Mouse (Mus musculus) hindbrain, postnatal 0 days (tissue): Measurements from ENCODE around the gene Neurod6. TPM values are rescaled to one million over a fixed set of nuclear protein-coding genes. Genes with fewer than 3 reads are reported as not detected.

ENCODE experiments used
- ATAC-seq: fragments of 200-750 bp; cut with Nextera tagmentation; 2 replicates; pipeline ENCODE4 v1.8.0; 2017; ENCODE audit warnings: mild to moderate bottlenecking, moderate TSS enrichment, moderate library complexity
- DNase-seq: peaks from one replicate; pipeline ENCODE4 v3.0.0-alpha.2; 2015; ENCODE audit warnings: low spot score
- H3K27ac ChIP-seq: fragments of 300-500 bp; sonication (generic); 2 replicates; pipeline ENCODE4 v1.5.1; 2014; ENCODE audit warnings: mild to moderate bottlenecking
- H3K27me3 ChIP-seq: fragments of 300-500 bp; sonication (generic); 2 replicates; pipeline ENCODE4 v1.6.1; 2014; ENCODE audit warnings: low read length, mixed read lengths; ENCODE audit not compliant: insufficient read depth
- H3K36me3 ChIP-seq: fragments of 300-500 bp; sonication (generic); 2 replicates; pipeline ENCODE4 v1.6.1; 2014; ENCODE audit warnings: low read length, mixed read lengths; ENCODE audit not compliant: insufficient read depth
- H3K4me1 ChIP-seq: fragments of 300-500 bp; sonication (generic); 2 replicates; pipeline ENCODE4 v1.6.1; 2014; ENCODE audit warnings: antibody characterized with exemption, low read length, mixed read lengths; ENCODE audit not compliant: insufficient read depth
- H3K4me2 ChIP-seq: fragments of 300-500 bp; sonication (generic); 2 replicates; pipeline ENCODE4 v1.6.1; 2014; ENCODE audit warnings: low read depth, mild to moderate bottlenecking, low read length, moderate library complexity, mixed read lengths
- H3K4me3 ChIP-seq: fragments of 300-500 bp; sonication (generic); 2 replicates; pipeline ENCODE4 v1.5.1; 2014; ENCODE audit warnings: low read length
- H3K9ac ChIP-seq: fragments of 300-500 bp; sonication (generic); replicated peaks from 2 replicates; pipeline ENCODE4 v1.6.1; 2014; ENCODE audit warnings: mild to moderate bottlenecking, low read length, moderate library complexity, mixed read lengths
- H3K9me3 ChIP-seq: fragments of 300-500 bp; sonication (generic); 2 replicates; pipeline ENCODE4 v1.6.1; 2016; ENCODE audit warnings: low read length, mixed read lengths
- CTCF ChIP-seq: IDR thresholded peaks from 2 replicates; pipeline ENCODE4 v1.5.1; 2016; ENCODE audit warnings: antibody characterized with exemption, control low read depth, low read depth
- WGBS: fragments of 180-500 bp; shearing (Covaris S2); extraction: QIAGEN DNeasy Blood & Tissue Kit; methylation state at CpG from one replicate; pipeline ENCODE4 v1.1.7; 2014; 5-methylcytosine and 5-hydroxymethylcytosine counted together
- polyA plus RNA-seq: library from polyadenylated mRNA; unstranded; fragments of >200 nt; fragmentation: Nextera tagmentation; extraction: Ambion mirVana; gene quantifications from 2 replicates; pipeline ENCODE4 v1.2.1, GENCODE M21; 2015
- total RNA-seq: library from RNA; depleted of rRNA; stranded (reverse); fragments of >200 nt; gene quantifications from 2 replicates; pipeline ENCODE4 v1.2.3, GENCODE M21; 2014

Gene Neurod6
- total and polyA plus RNA-seq, 2 experiments from 2014 or later = 20.9 to 29.2 TPM

DNA sequence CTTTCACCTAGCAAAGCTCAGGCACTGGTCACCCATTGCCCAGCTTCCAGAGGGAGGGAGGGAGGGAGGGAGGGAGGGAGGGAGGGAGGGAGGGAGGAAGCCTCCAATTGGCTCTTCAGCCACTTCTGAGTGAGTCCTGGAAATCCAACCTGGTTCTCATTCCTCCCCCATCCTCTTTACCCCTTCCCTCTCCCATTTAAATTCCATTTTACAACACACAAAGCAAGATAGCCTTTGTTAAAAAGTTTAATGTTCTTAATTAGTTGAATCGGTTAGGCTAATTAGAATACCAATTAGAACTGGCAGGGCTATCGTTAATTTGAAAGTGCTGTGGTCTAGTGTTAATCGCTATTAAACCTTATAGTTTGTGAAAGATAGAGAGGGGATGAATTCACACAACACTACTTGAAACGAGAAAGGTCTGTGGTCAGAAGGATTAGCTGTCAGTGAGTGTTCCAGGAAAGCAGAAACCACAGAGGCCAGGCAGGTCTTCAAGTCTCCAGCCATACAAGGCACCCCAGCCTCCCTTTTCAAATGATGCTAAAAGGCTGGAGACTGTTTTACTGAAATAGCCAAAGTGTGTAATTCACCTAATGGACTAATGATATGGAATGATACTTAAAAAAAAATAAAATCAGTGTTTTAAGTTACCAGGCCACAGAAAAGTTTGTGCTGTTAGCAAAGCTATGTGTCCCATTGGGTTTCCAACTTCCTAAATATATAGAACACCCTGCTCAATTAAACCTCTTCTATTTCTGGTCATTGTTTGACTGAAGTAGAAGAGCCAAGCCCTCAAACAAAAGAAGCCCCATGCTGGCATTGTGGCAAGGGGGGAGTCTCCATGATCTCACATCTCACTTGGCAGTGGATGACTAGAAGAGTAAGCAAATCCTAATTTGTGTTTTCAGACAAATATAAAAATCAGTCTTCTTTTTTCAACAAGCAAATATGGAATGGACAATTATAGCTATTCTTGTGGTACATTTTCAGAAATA lies 19.6 kb upstream of the Neurod6 start:
- no peak for DNase-seq
- Histone ChIP-seq H3K4me3 (no peak overlapping the region), H3K36me3 (no peaks in the 10 kb centered on the region), H3K4me2 (no peak overlapping the region), H3K27ac (no peak overlapping the region), H3K9ac (no peak overlapping the region), H3K9me3 (no peaks in the 10 kb centered on the region), H3K27me3 (no peaks in the 10 kb centered on the region), H3K4me1 (no peaks in the 10 kb centered on the region)
- TF ChIP-seq CTCF = no peak
- no peak for ATAC-seq
- WGBS = 37% methylated on average over 4 of the region's 4 CpGs

DNA sequence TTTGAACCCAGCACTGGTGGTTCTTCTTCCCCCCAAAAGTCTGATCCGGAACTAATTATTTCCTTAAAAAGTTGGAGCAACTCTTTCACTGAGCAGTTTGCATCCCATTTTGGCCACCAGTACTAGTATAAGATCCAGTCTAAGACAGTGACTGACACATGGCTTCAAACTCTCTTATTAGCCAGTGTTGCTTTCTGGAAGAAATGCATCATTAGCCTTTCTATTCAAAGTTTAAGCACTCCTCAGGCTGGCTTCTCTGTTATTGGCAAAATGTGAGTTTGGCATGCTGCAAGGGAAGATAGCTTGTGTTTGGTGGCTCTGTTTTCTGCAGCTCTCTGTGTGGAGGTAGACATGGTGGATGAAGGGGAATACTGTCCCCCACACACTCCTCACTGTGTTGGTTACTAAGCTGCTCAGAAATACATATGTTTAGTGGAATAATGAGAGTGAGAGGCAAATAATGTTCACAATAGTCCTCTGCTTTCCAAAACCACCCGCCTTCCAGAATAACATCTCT lies 9.0 kb upstream of the Neurod6 start:
- DNase-seq = no peak
- TF ChIP-seq CTCF = no peak
- no peak overlapping the region for H3K4me2 ChIP-seq
- H3K9me3 ChIP-seq = no peaks in the 10 kb centered on the region
- no peaks in the 10 kb centered on the region for H3K27me3 ChIP-seq
- H3K9ac ChIP-seq = no peak overlapping the region
- no peaks in the 10 kb centered on the region for H3K36me3 ChIP-seq
- ATAC-seq = no peak
- no peaks in the 10 kb centered on the region for H3K4me1 ChIP-seq
- no peak overlapping the region for H3K4me3 ChIP-seq
- WGBS = 91% methylated on average over 2 of the region's 2 CpGs
- no peak overlapping the region for H3K27ac ChIP-seq

DNA sequence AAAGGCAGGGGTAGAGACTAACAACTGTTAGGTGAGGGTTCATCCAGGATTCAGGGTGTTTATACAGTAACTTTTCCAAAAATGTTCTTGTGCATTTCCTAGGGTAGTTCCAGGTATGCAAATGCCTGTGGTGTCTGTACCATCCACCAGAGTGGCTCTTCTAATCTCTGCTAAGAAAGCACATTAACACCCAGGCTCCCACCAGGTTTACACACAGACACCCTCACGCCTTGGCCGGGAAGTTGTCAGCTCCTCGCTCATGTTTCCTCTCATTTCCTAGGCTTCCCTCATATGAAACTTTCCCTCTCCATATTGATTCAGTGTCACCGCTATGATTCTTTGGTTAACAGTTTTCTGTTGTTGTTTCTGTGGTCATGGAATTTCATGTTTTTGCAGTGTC lies 2.4 kb upstream of the Neurod6 start:
- ATAC-seq (no peak), DNase-seq (no peak)
- H3K27ac ChIP-seq = no peak overlapping the region
- TF ChIP-seq CTCF = no peak
- H3K9ac ChIP-seq = no peak overlapping the region
- no peaks in the 10 kb centered on the region for H3K36me3 ChIP-seq
- H3K4me3 ChIP-seq = no peak overlapping the region
- H3K27me3 ChIP-seq = no peaks in the 10 kb centered on the region
- WGBS = 85% methylated on average over 4 of the region's 4 CpGs
- no peak overlapping the region for H3K4me2 ChIP-seq
- H3K9me3 ChIP-seq = no peaks in the 10 kb centered on the region
- no peaks in the 10 kb centered on the region for H3K4me1 ChIP-seq

DNA sequence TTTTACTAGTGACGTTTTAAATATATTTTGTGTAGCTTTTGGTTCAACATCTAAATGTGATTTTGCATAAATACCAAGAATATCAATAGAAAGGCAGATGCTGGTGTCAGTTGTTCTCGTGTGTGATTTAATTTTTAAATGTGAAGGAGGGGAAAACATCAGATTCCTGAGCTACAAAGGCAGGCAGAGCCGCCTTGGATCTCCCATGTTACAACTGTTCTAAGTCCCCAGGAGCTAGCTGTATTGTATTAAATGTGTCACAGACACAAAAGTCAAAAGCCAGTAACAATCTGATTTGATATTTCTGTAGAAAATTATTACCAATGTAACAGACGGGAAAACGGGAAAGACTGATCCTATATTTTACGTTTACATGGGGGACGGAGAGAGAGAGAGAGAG lies 1.8 kb upstream of the Neurod6 start:
- Histone ChIP-seq H3K4me2 (no peak overlapping the region), H3K27ac (no peak overlapping the region), H3K4me1 (no peaks in the 10 kb centered on the region), H3K9me3 (no peaks in the 10 kb centered on the region), H3K36me3 (no peaks in the 10 kb centered on the region), H3K9ac (no peak overlapping the region), H3K4me3 (no peak overlapping the region), H3K27me3 (no peaks in the 10 kb centered on the region)
- 78% methylated on average over 7 of the region's 7 CpGs for WGBS
- no peak for TF ChIP-seq CTCF
- no peak for DNase-seq
- ATAC-seq = no peak

DNA sequence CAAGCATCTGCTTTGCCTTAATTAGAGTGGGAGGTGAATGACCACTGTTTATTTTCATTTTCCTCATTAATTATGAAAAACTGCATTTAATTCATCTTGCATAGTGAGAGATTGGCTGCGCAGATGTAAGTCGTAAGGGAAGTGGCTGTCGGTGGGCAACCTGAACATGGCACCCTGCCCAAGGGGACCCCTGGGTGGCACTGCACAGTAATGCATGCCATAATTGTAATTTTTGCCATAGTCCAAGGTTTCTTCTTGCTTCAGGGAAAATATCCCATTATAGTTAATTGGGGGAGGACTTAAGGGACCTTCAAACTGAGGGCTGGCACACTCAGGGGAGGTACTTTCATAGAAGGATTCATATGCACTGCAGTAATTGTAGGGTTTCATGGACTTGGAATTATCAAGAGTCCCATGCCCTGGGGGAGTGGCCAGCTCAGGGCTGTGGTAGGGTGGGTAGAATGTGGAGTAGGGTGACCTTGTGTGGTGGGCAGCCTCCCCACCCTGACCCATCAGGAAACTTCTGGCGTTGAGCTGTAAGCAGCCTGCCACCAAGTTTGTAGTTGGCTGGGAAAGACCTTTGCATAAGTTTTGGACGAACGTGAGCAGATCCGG lies 2.4 kb downstream of the Neurod6 start:
- no peak overlapping the region for H3K9ac ChIP-seq

DNA sequence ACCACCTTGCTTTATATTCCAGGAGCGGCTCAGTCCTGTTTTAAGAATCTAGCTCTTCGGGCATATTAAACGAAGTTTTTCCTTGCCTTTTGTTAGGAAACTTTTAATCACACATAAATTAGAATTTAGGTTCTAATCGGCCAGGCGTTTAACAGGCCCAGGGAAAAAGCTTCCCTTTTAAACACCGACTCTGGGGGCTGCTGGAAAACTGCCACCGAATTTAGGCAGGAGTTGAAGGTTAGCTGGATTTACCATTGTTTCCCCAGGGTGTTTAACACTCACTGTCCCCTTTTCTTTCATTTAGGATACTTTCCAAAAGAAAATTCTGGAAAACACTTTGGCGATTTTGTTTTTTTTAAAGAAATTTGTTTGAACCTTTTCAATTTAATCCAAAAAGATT lies 3.7 kb downstream of the Neurod6 start:
- peak overlapping the region; percentile 22; the same call in 1 of the 2 replicates for H3K27ac ChIP-seq
- 0 out of 2 replicates have a peak, but pooled peaks cover 5% of the 10 kb centered on the region for H3K4me1 ChIP-seq
- WGBS = 19% methylated on average over 8 of the region's 8 CpGs
- no peaks in the 10 kb centered on the region for H3K27me3 ChIP-seq
- peak overlapping the region; percentile 28; the same call in 1 of the 2 replicates for H3K9ac ChIP-seq
- ATAC-seq = no peak
- no peak for TF ChIP-seq CTCF
- H3K4me3 ChIP-seq = peak overlapping the region; percentile 24
- no peak for DNase-seq
- H3K9me3 ChIP-seq = no peaks in the 10 kb centered on the region
- peak overlapping the region; percentile 68 for H3K4me2 ChIP-seq
- H3K36me3 ChIP-seq = no peaks in the 10 kb centered on the region

More for the DNA sequence above, 2.4 kb downstream of the Neurod6 start:
- Histone ChIP-seq H3K4me3 (peak overlapping the region; percentile 18; the same call in 1 of the 2 replicates), H3K27ac (no peak overlapping the region), H3K4me1 (0 out of 2 replicates have a peak, but pooled peaks cover 5% of the 10 kb centered on the region), H3K4me2 (peak overlapping the region; percentile 68), H3K9me3 (no peaks in the 10 kb centered on the region), H3K36me3 (no peaks in the 10 kb centered on the region), H3K27me3 (no peaks in the 10 kb centered on the region)
- no peak for DNase-seq
- ATAC-seq = no peak
- 54% methylated on average over 7 of the region's 7 CpGs for WGBS
- TF ChIP-seq CTCF = no peak
